In genomic region chr7:45355318-45356020, GRCm38 (mm10) we compare ENCODE assay signal across 29 mouse cellular contexts. TPM values are rescaled to one million over a fixed set of nuclear protein-coding genes. Genes with fewer than 3 reads are reported as not detected.
DNase-seq lines count a peak whose midpoint lies in the region; ATAC-seq and TF ChIP-seq lines count a peak whose summit lies in the region.
"Had no signal": no experiment of that assay in that cellular context is flagged by ENCODE, and none has a peak within 500 bp of the region (broad histone marks: within the 10 kb centered on the region; RNA-seq: fewer than 3 reads in every experiment).

No protein-coding gene starts in this region.

- DNase-seq in heart, adult 18-20 months = no peak
- DNase-seq in kidney, postnatal 0 days (ENCODE audit: low spot score) = no peak
- no peak for DNase-seq in kidney, adult 8-10 months
- no peak for DNase-seq in stomach, postnatal 0 days (ENCODE audit: low spot score)
- no peak for DNase-seq in lung, postnatal 10 days
- DNase-seq: adrenal gland, adult 8-10 months; cerebellum, adult 2 months; cerebellum, postnatal 25 days; forebrain, postnatal 0 days; heart, postnatal 36 days; kidney, adult 9 months; layer of hippocampus, adult 9-11 months; lung, adult 18-20 months; right cerebral cortex, postnatal 25 days; thymus, adult 18-20 months; thymus, postnatal 25 days had no signal

- H3K4me3 ChIP-seq in heart, embryonic 12.5 days = no peak overlapping the region
- H3K4me3 ChIP-seq in kidney, postnatal 0 days (replicated peaks; ENCODE audit: low read depth, low read length) = no peak overlapping the region
- no peak overlapping the region for H3K4me3 ChIP-seq in stomach, embryonic 16.5 days (replicated peaks; ENCODE audit: low read length)
- no peak overlapping the region for H3K4me3 ChIP-seq in stomach, postnatal 0 days (ENCODE audit: low read depth, low read length)
- no peak overlapping the region for H3K4me3 ChIP-seq in liver, embryonic 12.5 days
- H3K4me3 ChIP-seq: embryonic facial prominence, embryonic 15.5 days; forebrain, embryonic 12.5 days; hindbrain, embryonic 13.5 days; stomach, embryonic 15.5 days had no signal

- TF ChIP-seq CTCF in kidney, postnatal 0 days (IDR thresholded peaks at IDR 0.05; ENCODE audit: low read depth) = no peak
- TF ChIP-seq CTCF in stomach, postnatal 0 days (IDR thresholded peaks at IDR 0.05; ENCODE audit: low read depth) = no peak

- peaks cover 82% of the 10 kb centered on the region for H3K27me3 ChIP-seq in heart, embryonic 12.5 days (replicated peaks)
- peaks cover 6% of the 10 kb centered on the region; the same call in 1 of the 2 replicates for H3K27me3 ChIP-seq in kidney, postnatal 0 days (ENCODE audit: insufficient read depth, low read length)
- H3K27me3 ChIP-seq in stomach, embryonic 16.5 days (ENCODE audit: control insufficient read depth, insufficient read depth, low read length) = peaks cover 6% of the 10 kb centered on the region; the same call in 1 of the 2 replicates
- H3K27me3 ChIP-seq in stomach, postnatal 0 days (ENCODE audit: control insufficient read depth, insufficient read depth, low read length) = no peaks in the 10 kb centered on the region
- peaks cover 80% of the 10 kb centered on the region for H3K27me3 ChIP-seq in liver, embryonic 12.5 days (replicated peaks)
- H3K27me3 ChIP-seq: embryonic facial prominence, embryonic 15.5 days had no signal

- H3K36me3 ChIP-seq in heart, embryonic 12.5 days = no peaks in the 10 kb centered on the region
- no peaks in the 10 kb centered on the region for H3K36me3 ChIP-seq in kidney, postnatal 0 days (ENCODE audit: insufficient read depth, low read length)
- H3K36me3 ChIP-seq in stomach, embryonic 16.5 days (ENCODE audit: control insufficient read depth, insufficient read depth, low read length) = no peaks in the 10 kb centered on the region
- H3K36me3 ChIP-seq in stomach, postnatal 0 days (ENCODE audit: control insufficient read depth, insufficient read depth, low read length) = no peaks in the 10 kb centered on the region
- H3K36me3 ChIP-seq in liver, embryonic 12.5 days = no peaks in the 10 kb centered on the region
- H3K36me3 ChIP-seq: embryonic facial prominence, embryonic 10.5 days; stomach, embryonic 15.5 days had no signal

- no peak overlapping the region for H3K9ac ChIP-seq in heart, embryonic 12.5 days
- no peak overlapping the region for H3K9ac ChIP-seq in kidney, postnatal 0 days (ENCODE audit: low read depth, low read length)
- H3K9ac ChIP-seq in stomach, embryonic 16.5 days (ENCODE audit: low read length) = no peak overlapping the region
- H3K9ac ChIP-seq in stomach, postnatal 0 days (ENCODE audit: low read length) = no peak overlapping the region
- no peak overlapping the region for H3K9ac ChIP-seq in liver, embryonic 12.5 days
- H3K9ac ChIP-seq: embryonic facial prominence, embryonic 15.5 days; forebrain, embryonic 12.5 days; forebrain, postnatal 0 days; hindbrain, embryonic 13.5 days; stomach, embryonic 15.5 days had no signal

- no peaks in the 10 kb centered on the region for H3K9me3 ChIP-seq in heart, embryonic 12.5 days (replicated peaks)
- no peaks in the 10 kb centered on the region for H3K9me3 ChIP-seq in kidney, postnatal 0 days (replicated peaks; ENCODE audit: low read length)
- no peaks in the 10 kb centered on the region for H3K9me3 ChIP-seq in stomach, embryonic 16.5 days (replicated peaks; ENCODE audit: control insufficient read depth, low read length)
- H3K9me3 ChIP-seq in stomach, postnatal 0 days (ENCODE audit: control insufficient read depth, low read length) = no peaks in the 10 kb centered on the region
- no peaks in the 10 kb centered on the region for H3K9me3 ChIP-seq in liver, embryonic 12.5 days (replicated peaks)
- H3K9me3 ChIP-seq: embryonic facial prominence, embryonic 10.5 days; embryonic facial prominence, embryonic 15.5 days; forebrain, embryonic 12.5 days; hindbrain, embryonic 13.5 days; midbrain, embryonic 10.5 days; stomach, embryonic 15.5 days had no signal

- H3K27ac ChIP-seq in heart, embryonic 12.5 days (ENCODE audit: poor library complexity, severe bottlenecking) = no peak overlapping the region
- no peak overlapping the region for H3K27ac ChIP-seq in kidney, postnatal 0 days
- H3K27ac ChIP-seq in stomach, embryonic 16.5 days (ENCODE audit: low read length) = no peak overlapping the region
- no peak overlapping the region for H3K27ac ChIP-seq in stomach, postnatal 0 days (replicated peaks)
- H3K27ac ChIP-seq in liver, embryonic 12.5 days = no peak overlapping the region
- H3K27ac ChIP-seq: embryonic facial prominence, embryonic 10.5 days; embryonic facial prominence, embryonic 15.5 days; forebrain, embryonic 12.5 days; hindbrain, embryonic 13.5 days; midbrain, embryonic 10.5 days; stomach, embryonic 15.5 days had no signal

- H3K4me2 ChIP-seq in heart, embryonic 12.5 days = no peak overlapping the region
- H3K4me2 ChIP-seq in kidney, postnatal 0 days (ENCODE audit: low read length) = no peak overlapping the region
- H3K4me2 ChIP-seq in stomach, embryonic 16.5 days (ENCODE audit: low read depth, low read length) = no peak overlapping the region
- no peak overlapping the region for H3K4me2 ChIP-seq in stomach, postnatal 0 days (replicated peaks; ENCODE audit: low read depth)
- H3K4me2 ChIP-seq in liver, embryonic 12.5 days = no peak overlapping the region
- H3K4me2 ChIP-seq: embryonic facial prominence, embryonic 15.5 days; forebrain, embryonic 12.5 days; hindbrain, embryonic 13.5 days; stomach, embryonic 15.5 days had no signal

- 0 out of 2 replicates have a peak, but pooled peaks have one; percentile 33 for ATAC-seq in heart, embryonic 12.5 days (ENCODE audit: insufficient number of reproducible peaks, low FRiP score)
- ATAC-seq in kidney, postnatal 0 days (replicated peaks; ENCODE audit: low FRiP score, low read depth) = peak; percentile 18; the same call in 1 of the 2 replicates
- 0 out of 2 replicates have a peak, but pooled peaks have one; percentile 33 for ATAC-seq in stomach, embryonic 16.5 days (ENCODE audit: insufficient read depth, low FRiP score)
- no peak for ATAC-seq in stomach, postnatal 0 days (ENCODE audit: low FRiP score, low TSS enrichment)
- peak; percentile 57; the same call in 1 of the 2 replicates for ATAC-seq in liver, embryonic 12.5 days
- ATAC-seq: forebrain, postnatal 0 days had no signal

- no peaks in the 10 kb centered on the region for H3K4me1 ChIP-seq in heart, embryonic 12.5 days (replicated peaks)
- H3K4me1 ChIP-seq in kidney, postnatal 0 days (replicated peaks; ENCODE audit: insufficient read depth, low read length) = no peaks in the 10 kb centered on the region
- no peaks in the 10 kb centered on the region for H3K4me1 ChIP-seq in stomach, embryonic 16.5 days (ENCODE audit: control insufficient read depth, insufficient read depth, low read length)
- no peaks in the 10 kb centered on the region for H3K4me1 ChIP-seq in stomach, postnatal 0 days (replicated peaks; ENCODE audit: control insufficient read depth, insufficient read depth)
- peaks cover 13% of the 10 kb centered on the region for H3K4me1 ChIP-seq in liver, embryonic 12.5 days
- H3K4me1 ChIP-seq: embryonic facial prominence, embryonic 10.5 days; embryonic facial prominence, embryonic 15.5 days; forebrain, embryonic 12.5 days; hindbrain, embryonic 13.5 days; stomach, embryonic 15.5 days had no signal

- 61% methylated on average over 15 of the region's 15 CpGs for WGBS in heart, embryonic 12.5 days
- 74% methylated on average over 15 of the region's 15 CpGs for WGBS in kidney, postnatal 0 days
- WGBS in stomach, embryonic 16.5 days = 65% methylated on average over 15 of the region's 15 CpGs
- WGBS in stomach, postnatal 0 days = 61% methylated on average over 15 of the region's 15 CpGs
- 46% methylated on average over 15 of the region's 15 CpGs for WGBS in liver, embryonic 12.5 days (ENCODE audit: insufficient replicate concordance)

- no peak for TF ChIP-seq EP300 in stomach, postnatal 0 days (optimal IDR thresholded peaks at IDR 0.05)

RNA-seq across cellular contexts. Expression of gene Ppfia3, which starts 11.3 kb away (rescaled TPM):
- polyA plus RNA-seq in heart, embryonic 12.5 days (2016; fragmentation: Nextera tagmentation; extraction: Ambion mirVana) = 2.6 and 3.3 TPM in 2 replicates
- under 1 TPM in 1 of 2 experiments, not detected in 1; 0.33 TPM for total RNA-seq in heart, adult 18-20 months (2021)
- 4.3 and 5.4 TPM in 2 replicates for polyA plus RNA-seq in kidney, postnatal 0 days (2015; fragmentation: Nextera tagmentation; extraction: Ambion mirVana)
- 5.5 and 6.3 TPM in 2 replicates for polyA plus RNA-seq in stomach, embryonic 16.5 days (2015; fragmentation: Nextera tagmentation; extraction: Ambion mirVana)
- polyA plus RNA-seq in stomach, postnatal 0 days (2015; fragmentation: Nextera tagmentation; extraction: Ambion mirVana) = 6.0 and 7.1 TPM in 2 replicates
- polyA plus RNA-seq in liver, embryonic 12.5 days (2016; fragmentation: Nextera tagmentation; extraction: Ambion mirVana) = 0.37 and 0.45 TPM in 2 replicates
- total RNA-seq: heart, postnatal 36 days; liver, adult 2 months; megakaryocyte progenitor cell, adult 5-6 weeks had no signal
- polyA plus RNA-seq: liver, adult 2 months had no signal

RNA-seq across cellular contexts. Expression of gene Lin7b, which starts 14.9 kb away (rescaled TPM):
- polyA plus RNA-seq in heart, embryonic 12.5 days (2016; fragmentation: Nextera tagmentation; extraction: Ambion mirVana) = 0.82 and 1.1 TPM in 2 replicates
- 1 to 10 TPM; 1.7 to 2.3 TPM for total RNA-seq in heart, adult 18-20 months (2021)
- polyA plus RNA-seq in kidney, postnatal 0 days (2015; fragmentation: Nextera tagmentation; extraction: Ambion mirVana) = 1.2 and 1.6 TPM in 2 replicates
- 4.6 and 5.5 TPM in 2 replicates for polyA plus RNA-seq in stomach, embryonic 16.5 days (2015; fragmentation: Nextera tagmentation; extraction: Ambion mirVana)
- 5.9 and 6.1 TPM in 2 replicates for polyA plus RNA-seq in stomach, postnatal 0 days (2015; fragmentation: Nextera tagmentation; extraction: Ambion mirVana)
- polyA plus RNA-seq in liver, embryonic 12.5 days (2016; fragmentation: Nextera tagmentation; extraction: Ambion mirVana) = 0.38 TPM in 1 of 2 replicates, not detected in the other
- total RNA-seq: gastrocnemius, adult 8-10 months; liver, adult 2 months; megakaryocyte progenitor cell, adult 5-6 weeks; monocyte, adult 5-6 weeks had no signal
- polyA plus RNA-seq: liver, adult 2 months had no signal

RNA-seq across cellular contexts. Expression of gene Hrc, which starts 20.4 kb away (rescaled TPM):
- 25.5 and 26.9 TPM in 2 replicates for polyA plus RNA-seq in heart, embryonic 12.5 days (2016; fragmentation: Nextera tagmentation; extraction: Ambion mirVana)
- 100 to 1,000 TPM; 954 to 975 TPM for total RNA-seq in heart, adult 18-20 months (2021)
- 0.75 and 1.1 TPM in 2 replicates for polyA plus RNA-seq in kidney, postnatal 0 days (2015; fragmentation: Nextera tagmentation; extraction: Ambion mirVana)
- 1.0 and 3.1 TPM in 2 replicates for polyA plus RNA-seq in stomach, embryonic 16.5 days (2015; fragmentation: Nextera tagmentation; extraction: Ambion mirVana)
- 0.80 and 0.85 TPM in 2 replicates for polyA plus RNA-seq in stomach, postnatal 0 days (2015; fragmentation: Nextera tagmentation; extraction: Ambion mirVana)
- 0.08 and 0.23 TPM in 2 replicates for polyA plus RNA-seq in liver, embryonic 12.5 days (2016; fragmentation: Nextera tagmentation; extraction: Ambion mirVana)
- total RNA-seq: megakaryocyte progenitor cell, adult 5-6 weeks; monocyte, adult 5-6 weeks had no signal
- polyA plus RNA-seq: forebrain, postnatal 0 days; liver, adult 2 months had no signal

RNA-seq across cellular contexts. Expression of gene Trpm4, which starts 21.9 kb away (rescaled TPM):
- 15.2 and 15.4 TPM in 2 replicates for polyA plus RNA-seq in heart, embryonic 12.5 days (2016; fragmentation: Nextera tagmentation; extraction: Ambion mirVana)
- 10 to 100 TPM; 20.0 to 27.9 TPM for total RNA-seq in heart, adult 18-20 months (2021)
- 14.4 and 15.9 TPM in 2 replicates for polyA plus RNA-seq in kidney, postnatal 0 days (2015; fragmentation: Nextera tagmentation; extraction: Ambion mirVana)
- 30.1 and 32.2 TPM in 2 replicates for polyA plus RNA-seq in stomach, embryonic 16.5 days (2015; fragmentation: Nextera tagmentation; extraction: Ambion mirVana)
- 22.7 and 23.7 TPM in 2 replicates for polyA plus RNA-seq in stomach, postnatal 0 days (2015; fragmentation: Nextera tagmentation; extraction: Ambion mirVana)
- polyA plus RNA-seq in liver, embryonic 12.5 days (2016; fragmentation: Nextera tagmentation; extraction: Ambion mirVana) = 1.2 and 2.2 TPM in 2 replicates

RNA-seq across cellular contexts. Expression of gene Snrnp70, which starts 40.1 kb away (rescaled TPM):
- polyA plus RNA-seq in heart, embryonic 12.5 days (2016; fragmentation: Nextera tagmentation; extraction: Ambion mirVana) = 169 and 173 TPM in 2 replicates
- 10 to 100 TPM; 81.1 to 85.7 TPM for total RNA-seq in heart, adult 18-20 months (2021)
- polyA plus RNA-seq in kidney, postnatal 0 days (2015; fragmentation: Nextera tagmentation; extraction: Ambion mirVana) = 148 and 163 TPM in 2 replicates
- polyA plus RNA-seq in stomach, embryonic 16.5 days (2015; fragmentation: Nextera tagmentation; extraction: Ambion mirVana) = 150 and 162 TPM in 2 replicates
- polyA plus RNA-seq in stomach, postnatal 0 days (2015; fragmentation: Nextera tagmentation; extraction: Ambion mirVana) = 73.7 and 78.8 TPM in 2 replicates
- polyA plus RNA-seq in liver, embryonic 12.5 days (2016; fragmentation: Nextera tagmentation; extraction: Ambion mirVana) = 170 and 179 TPM in 2 replicates
